19 mouse cellular contexts compared by ENCODE assay signal in the genomic region with DNA sequence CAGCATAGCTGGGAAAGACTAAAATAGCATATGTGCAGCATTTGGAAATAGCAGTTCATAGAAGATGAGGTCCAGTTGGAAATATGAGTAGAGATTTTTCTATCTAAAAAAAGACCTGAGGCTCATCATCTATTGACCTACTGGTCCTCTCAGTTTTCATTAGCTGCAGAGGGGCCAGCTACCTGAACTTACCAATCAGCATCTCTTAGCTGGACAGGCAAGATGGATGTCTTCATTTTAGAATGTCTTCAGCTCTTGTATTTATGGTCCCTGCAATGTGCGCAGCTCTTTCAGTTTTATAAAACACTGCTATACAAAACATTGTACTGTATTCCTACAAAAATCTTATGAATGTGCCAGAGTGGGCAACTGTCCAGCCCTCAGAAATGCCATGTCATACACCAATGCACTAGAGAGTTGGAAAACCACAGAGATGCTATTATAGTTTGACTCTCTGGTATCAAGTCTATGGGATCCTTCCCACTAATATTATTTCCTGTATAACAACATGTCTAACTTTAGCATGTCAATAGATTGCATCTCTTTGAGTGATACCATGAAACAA.
DNase-seq lines count a peak whose midpoint lies in the region; ATAC-seq and TF ChIP-seq lines count a peak whose summit lies in the region.
"Had no signal": no experiment of that assay in that cellular context is flagged by ENCODE, and none has a peak within 500 bp of the region (broad histone marks: within the 10 kb centered on the region; RNA-seq: fewer than 3 reads in every experiment).

No protein-coding gene starts in this region.

- no peak overlapping the region for H3K27ac ChIP-seq in embryonic facial prominence, embryonic 14.5 days (replicated peaks; ENCODE audit: low read depth, low read length)
- H3K27ac ChIP-seq in embryonic facial prominence, embryonic 10.5 days (replicated peaks), result no peak overlapping the region
- peak overlapping the region; percentile 41 for H3K27ac ChIP-seq in embryonic fibroblast, embryonic 13.5 days (ENCODE audit: insufficient read depth, low read length)
- H3K27ac ChIP-seq: left cerebral cortex, adult 2 months; midbrain, embryonic 13.5 days; stomach, embryonic 15.5 days had no signal

- no peak overlapping the region for H3K9ac ChIP-seq in embryonic facial prominence, embryonic 14.5 days (ENCODE audit: low read depth, low read length)
- H3K9ac ChIP-seq: midbrain, embryonic 13.5 days; stomach, embryonic 15.5 days had no signal

- no peak for TF ChIP-seq POLR2A in lung, adult 2 months (IDR thresholded peaks at IDR 0.05; ENCODE audit: borderline replicate concordance, extremely low read depth, low read depth, low read length)
- no peak for TF ChIP-seq POLR2A in embryonic fibroblast, embryonic 13.5 days (IDR thresholded peaks at IDR 0.05; ENCODE audit: low read depth, low read length)

- no peak for TF ChIP-seq CTCF in lung, adult 2 months (IDR thresholded peaks at IDR 0.05; ENCODE audit: insufficient read depth, low read length)
- no peak for TF ChIP-seq CTCF in embryonic fibroblast, embryonic 13.5 days (IDR thresholded peaks at IDR 0.05; ENCODE audit: borderline replicate concordance, insufficient read depth, low read length)

- peak; percentile 27 for DNase-seq in embryonic facial prominence, embryonic 14.5 days (ENCODE audit: low spot score)
- no peak for DNase-seq in embryonic facial prominence, embryonic 10.5 days (ENCODE audit: low spot score)
- DNase-seq in lung, postnatal 10 days, result peak; percentile 21
- DNase-seq in lung, adult 2 months, result no peak
- no peak for DNase-seq in layer of hippocampus, adult 9-11 months
- no peak for DNase-seq in layer of hippocampus, adult 9-10 months (ENCODE audit: low spot score)
- DNase-seq: cerebellum, adult 11-12 months; cerebellum, postnatal 14 days; embryo, embryonic 11 days; kidney, adult 11 months; kidney, postnatal 25 days; lung, adult 18-20 months; right cerebral cortex, postnatal 14 days; thymus, adult 2 months had no signal

- no peaks in the 10 kb centered on the region for H3K27me3 ChIP-seq in embryonic facial prominence, embryonic 14.5 days (replicated peaks; ENCODE audit: control insufficient read depth, insufficient read depth, low read length)
- no peaks in the 10 kb centered on the region for H3K27me3 ChIP-seq in embryonic facial prominence, embryonic 10.5 days (replicated peaks; ENCODE audit: low read depth, poor library complexity, severe bottlenecking)
- H3K27me3 ChIP-seq: midbrain, embryonic 13.5 days; stomach, embryonic 15.5 days had no signal

- H3K9me3 ChIP-seq in embryonic facial prominence, embryonic 14.5 days (ENCODE audit: control insufficient read depth, low read length), result no peaks in the 10 kb centered on the region
- no peaks in the 10 kb centered on the region for H3K9me3 ChIP-seq in embryonic facial prominence, embryonic 10.5 days
- H3K9me3 ChIP-seq: midbrain, embryonic 13.5 days; stomach, embryonic 15.5 days had no signal

- ATAC-seq in embryonic facial prominence, embryonic 14.5 days (ENCODE audit: low read depth), result no peak
- ATAC-seq: midbrain, embryonic 13.5 days had no signal

- no peak overlapping the region for H3K4me3 ChIP-seq in embryonic facial prominence, embryonic 14.5 days (ENCODE audit: low read depth, low read length)
- H3K4me3 ChIP-seq in embryonic facial prominence, embryonic 10.5 days, result no peak overlapping the region
- no peak overlapping the region for H3K4me3 ChIP-seq in lung, adult 2 months (replicated peaks; ENCODE audit: extremely low read depth, low read depth, low read length)
- no peak overlapping the region for H3K4me3 ChIP-seq in embryonic fibroblast, embryonic 13.5 days (ENCODE audit: insufficient read depth, low read length)
- H3K4me3 ChIP-seq: left cerebral cortex, adult 2 months; midbrain, embryonic 13.5 days; stomach, embryonic 15.5 days had no signal

- 88% methylated on average over 1 of the region's 1 CpGs for WGBS in embryonic facial prominence, embryonic 14.5 days
- WGBS in embryonic facial prominence, embryonic 10.5 days, result 98% methylated on average over 1 of the region's 1 CpGs
- WGBS in lung, adult 2 months, result 82% methylated on average over 1 of the region's 1 CpGs

- H3K36me3 ChIP-seq in embryonic facial prominence, embryonic 14.5 days (ENCODE audit: control insufficient read depth, insufficient read depth, low read length), result no peaks in the 10 kb centered on the region
- no peaks in the 10 kb centered on the region for H3K36me3 ChIP-seq in embryonic facial prominence, embryonic 10.5 days (replicated peaks)
- H3K36me3 ChIP-seq: midbrain, embryonic 13.5 days; stomach, embryonic 15.5 days had no signal

- H3K4me1 ChIP-seq in embryonic facial prominence, embryonic 14.5 days (ENCODE audit: control insufficient read depth, insufficient read depth, low read length), result peaks cover 8% of the 10 kb centered on the region; the same call in 1 of the 2 replicates
- peaks cover 9% of the 10 kb centered on the region for H3K4me1 ChIP-seq in embryonic facial prominence, embryonic 10.5 days
- no peaks in the 10 kb centered on the region for H3K4me1 ChIP-seq in lung, adult 2 months (ENCODE audit: control insufficient read depth, insufficient read depth, low read length)
- peaks cover 9% of the 10 kb centered on the region; the same call in 1 of the 2 replicates for H3K4me1 ChIP-seq in embryonic fibroblast, embryonic 13.5 days (ENCODE audit: control insufficient read depth, insufficient read depth, low read length)
- H3K4me1 ChIP-seq: midbrain, embryonic 13.5 days; stomach, embryonic 15.5 days had no signal

- H3K4me2 ChIP-seq in embryonic facial prominence, embryonic 14.5 days (ENCODE audit: low read depth, low read length), result no peak overlapping the region
- H3K4me2 ChIP-seq: liver, embryonic 11.5 days; midbrain, embryonic 13.5 days; stomach, embryonic 15.5 days had no signal

Comparison
In these comparisons a context has a peak if more than half of its experiments do, and no peak if none do; other contexts are left out.
1. DNase-seq: peak in embryonic facial prominence, embryonic 14.5 days (single experiment) and lung, postnatal 10 days (single experiment); none in embryonic facial prominence, embryonic 10.5 days (single experiment), lung, adult 2 months (single experiment), layer of hippocampus, adult 9-11 months (single experiment) and layer of hippocampus, adult 9-10 months (single experiment).